Mouse (Mus musculus) cerebellum, adult 2 months (tissue): ENCODE measurements around the gene Pef1.

Experiments used
- CTCF ChIP-seq: fragments of 200-500 bp; IDR thresholded peaks from 2 replicates; pipeline ENCODE4 v1.5.1; 2011; ENCODE audit warnings: low read depth, mild to moderate bottlenecking, control low read depth, low read length, moderate library complexity, borderline replicate concordance; ENCODE audit not compliant: insufficient read depth
- POLR2A ChIP-seq: fragments of 200-500 bp; IDR thresholded peaks from 2 replicates; pipeline ENCODE4 v1.6.1; 2011; ENCODE audit warnings: low read length, control low read depth, borderline replicate concordance; ENCODE audit not compliant: insufficient read depth

DNA sequence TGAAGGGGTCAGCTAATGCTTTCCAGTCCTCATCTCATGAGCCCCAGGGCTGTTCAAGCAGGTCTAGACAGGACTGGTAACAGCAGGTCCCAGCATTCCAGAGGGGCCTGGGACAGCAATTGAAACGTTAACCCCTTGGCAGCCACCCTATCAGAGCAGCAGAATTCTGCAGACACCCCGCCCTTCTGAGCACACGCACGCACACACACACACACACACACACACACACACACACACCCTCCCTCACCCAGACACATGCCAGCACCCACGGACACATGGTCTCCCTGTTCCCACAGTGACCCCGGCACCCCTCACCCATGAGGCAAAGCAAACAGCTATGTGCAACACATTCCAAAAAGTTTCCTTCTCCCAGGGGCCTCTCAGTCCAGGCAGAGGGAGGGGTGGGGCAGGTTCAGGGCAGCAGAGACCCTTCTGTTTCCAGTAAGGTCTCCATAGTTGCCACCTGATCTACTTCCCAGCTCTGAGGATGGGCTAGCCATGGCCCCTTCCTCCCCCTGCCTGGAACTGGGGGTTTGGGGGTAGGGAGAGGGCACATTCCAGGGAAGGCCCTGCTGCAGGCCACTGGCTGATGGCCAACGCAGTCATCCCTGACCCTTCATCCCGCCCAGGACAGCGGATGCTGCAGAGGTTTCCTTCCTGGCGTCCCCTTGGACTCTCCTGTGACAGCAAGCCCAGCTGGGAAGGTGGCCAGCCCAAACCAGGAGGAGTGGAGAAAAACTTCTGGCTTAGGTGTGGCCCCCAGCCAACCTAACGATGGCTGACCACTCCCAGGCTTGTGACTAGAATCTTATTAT is 69.8 kb downstream of the Pef1 start:
- TF ChIP-seq CTCF (no peak), POLR2A (no peak)
